Mouse (Mus musculus): ENCODE data around the gene Fam92b. TPM values are rescaled to one million over a fixed set of nuclear protein-coding genes. Genes with fewer than 3 reads are reported as not detected.

The Fam92b gene
- total RNA-seq, 1 experiment from 2014 or later, result not detected

GRCm38 (mm10) chr8:120169119-120169518 lies 8.1 kb downstream of the Fam92b start:
- ATAC-seq (replicated peaks in 1 of 2; ENCODE audit: insufficient read depth in 1 of 2, low FRiP score in 2 of 2, low TSS enrichment in 1 of 2, low read depth in 1 of 2, poor library complexity in 2 of 2, severe bottlenecking in 2 of 2), result no peak

GRCm38 (mm10) chr8:120167821-120168220 lies 9.4 kb downstream of the Fam92b start:
- ATAC-seq (replicated peaks in 1 of 2; ENCODE audit: insufficient read depth in 1 of 2, low FRiP score in 2 of 2, low TSS enrichment in 1 of 2, low read depth in 1 of 2, poor library complexity in 2 of 2, severe bottlenecking in 2 of 2), result no peak; a peak in 1 of 4 replicates

DNA sequence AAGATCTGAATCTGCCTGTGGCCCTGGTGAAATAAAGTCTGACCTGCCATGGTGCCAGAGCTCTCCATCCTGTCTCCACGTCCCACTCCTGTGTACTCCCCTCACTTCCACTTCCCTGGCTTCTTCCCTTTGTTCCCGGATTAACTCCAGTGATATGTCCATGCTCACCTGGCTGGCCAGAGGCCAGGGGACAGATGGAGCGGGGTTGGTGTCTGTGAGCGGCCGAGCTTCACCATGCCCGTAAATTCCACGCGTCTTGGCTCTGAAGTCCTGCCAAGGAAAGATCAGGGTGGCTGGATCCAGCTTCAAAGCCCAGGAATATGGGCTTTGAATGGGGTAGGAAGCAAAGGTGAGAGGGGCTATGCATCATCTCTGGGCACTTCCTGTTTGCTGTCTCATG lies 10.1 kb downstream of the Fam92b start:
- no peak for ATAC-seq (replicated peaks in 1 of 2; ENCODE audit: insufficient read depth in 1 of 2, low FRiP score in 2 of 2, low TSS enrichment in 1 of 2, low read depth in 1 of 2, poor library complexity in 2 of 2, severe bottlenecking in 2 of 2)

DNA sequence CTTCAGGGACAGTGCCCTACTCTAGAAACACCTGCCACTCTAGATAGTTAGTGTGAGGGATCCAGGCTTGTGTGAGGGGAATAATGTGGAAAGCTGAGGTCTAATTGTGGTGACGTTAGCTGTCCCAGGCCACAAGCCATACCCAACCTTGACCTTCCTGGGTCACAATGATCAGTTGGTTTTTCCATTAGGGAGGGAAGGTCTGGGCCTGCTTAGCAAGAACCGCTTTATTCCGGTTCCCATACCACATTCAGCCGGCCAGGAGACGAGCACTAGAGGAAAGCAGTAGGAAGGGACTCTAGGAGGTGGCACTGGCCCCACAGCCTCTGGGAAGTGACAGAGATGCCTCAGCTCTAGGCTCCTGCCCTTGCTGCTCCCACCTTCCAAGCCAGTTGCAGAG lies 13.2 kb downstream of the Fam92b start:
- no peak for ATAC-seq (replicated peaks in 1 of 2; ENCODE audit: insufficient read depth in 1 of 2, low FRiP score in 2 of 2, low TSS enrichment in 1 of 2, low read depth in 1 of 2, poor library complexity in 2 of 2, severe bottlenecking in 2 of 2)

DNA sequence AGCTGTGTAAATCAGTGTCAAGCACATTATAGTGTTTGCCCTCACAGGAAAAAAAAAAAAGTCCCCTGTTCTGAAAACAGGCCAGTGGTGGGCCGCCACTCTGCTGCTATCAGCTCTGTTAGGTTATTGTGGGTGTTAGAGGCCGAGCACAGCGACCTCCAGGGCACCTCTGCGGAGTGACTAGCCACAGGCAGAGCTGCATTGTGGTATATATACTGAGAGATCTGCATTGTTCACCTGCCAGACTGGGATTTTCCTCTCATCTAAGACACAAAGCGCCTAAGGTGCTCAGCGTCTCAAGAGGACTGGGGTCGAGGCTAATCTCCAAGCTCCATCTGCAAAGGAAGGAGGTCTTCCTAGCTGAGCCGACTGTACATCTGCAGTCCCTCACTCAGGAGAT lies 13.9 kb downstream of the Fam92b start:
- ATAC-seq (replicated peaks in 1 of 2; ENCODE audit: insufficient read depth in 1 of 2, low FRiP score in 2 of 2, low TSS enrichment in 1 of 2, low read depth in 1 of 2, poor library complexity in 2 of 2, severe bottlenecking in 2 of 2), result no peak

GRCm38 (mm10) chr8:120162404-120162752 lies 14.9 kb downstream of the Fam92b start:
- ATAC-seq (replicated peaks in 1 of 2; ENCODE audit: insufficient read depth in 1 of 2, low FRiP score in 2 of 2, low TSS enrichment in 1 of 2, low read depth in 1 of 2, poor library complexity in 2 of 2, severe bottlenecking in 2 of 2), result peak in 1 of 2 experiments; percentile 36; a peak in 2 of 4 replicates

DNA sequence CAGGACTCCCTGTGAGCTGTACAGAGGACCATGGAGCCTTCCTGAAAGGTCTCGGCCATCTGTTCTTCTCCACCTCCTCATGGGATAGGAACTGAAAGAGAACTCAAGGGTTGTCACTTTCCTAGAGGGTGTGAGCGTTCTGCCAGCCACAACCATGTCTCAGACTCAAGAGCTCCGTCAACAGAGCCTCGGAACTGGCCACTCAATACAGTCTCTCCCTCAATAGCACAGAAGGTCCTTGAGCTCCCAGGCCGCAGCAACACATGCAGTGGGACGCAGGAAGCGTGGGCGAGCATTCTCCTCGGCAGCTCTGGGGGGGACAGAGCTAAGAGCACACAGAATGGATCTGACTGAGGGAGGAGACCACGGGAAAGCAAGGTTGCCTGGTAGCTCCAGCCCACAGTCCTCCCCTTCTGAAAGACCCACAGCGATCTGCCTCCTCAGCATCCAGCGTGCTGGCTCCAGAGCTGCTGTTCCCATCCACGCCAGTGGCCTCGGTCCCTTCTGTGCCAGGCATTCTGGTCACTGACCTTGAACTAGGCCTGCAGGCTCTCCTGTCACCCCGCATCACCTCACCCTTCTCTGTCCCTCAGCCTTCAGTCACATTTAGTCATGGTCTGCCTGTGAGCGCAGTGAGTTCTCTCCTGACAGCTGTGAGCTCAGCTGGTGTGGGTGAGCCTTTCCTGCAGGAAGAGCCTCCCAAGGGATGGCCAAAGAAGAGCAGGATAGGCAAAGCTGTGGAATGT lies 15.4 kb downstream of the Fam92b start:
- ATAC-seq (replicated peaks in 1 of 2; ENCODE audit: insufficient read depth in 1 of 2, low FRiP score in 2 of 2, low TSS enrichment in 1 of 2, low read depth in 1 of 2, poor library complexity in 2 of 2, severe bottlenecking in 2 of 2), result no peak

DNA sequence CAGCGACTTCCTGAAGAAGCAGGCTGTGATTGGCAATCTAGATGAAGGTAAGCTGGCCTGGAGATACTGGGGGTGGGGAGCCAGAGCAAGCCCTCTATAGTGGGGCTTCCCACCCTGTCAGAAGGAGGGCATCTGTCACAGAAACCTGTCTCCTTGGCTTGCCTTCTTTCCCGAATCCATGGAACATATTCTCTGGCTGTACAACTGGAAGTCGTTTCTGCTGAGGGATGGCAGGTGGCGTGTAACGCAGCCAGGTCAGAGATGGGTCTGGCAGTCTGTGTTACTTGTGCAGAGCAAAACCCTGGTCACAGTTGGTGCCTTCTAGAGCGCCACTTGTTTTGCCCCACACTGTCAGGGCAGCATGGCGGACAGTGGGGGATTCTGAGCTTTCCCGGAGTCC lies 16.9 kb downstream of the Fam92b start:
- no peak for ATAC-seq (replicated peaks in 1 of 2; ENCODE audit: insufficient read depth in 1 of 2, low FRiP score in 2 of 2, low TSS enrichment in 1 of 2, low read depth in 1 of 2, poor library complexity in 2 of 2, severe bottlenecking in 2 of 2)

- peak; percentile 72 to 83 for ATAC-seq (replicated peaks in 1 of 2; ENCODE audit: insufficient read depth in 1 of 2, low FRiP score in 2 of 2, low TSS enrichment in 1 of 2, low read depth in 1 of 2, poor library complexity in 2 of 2, severe bottlenecking in 2 of 2)
Observed at GRCm38 (mm10) chr8:120152636-120153035, 24.6 kb downstream of the Fam92b start.

DNA sequence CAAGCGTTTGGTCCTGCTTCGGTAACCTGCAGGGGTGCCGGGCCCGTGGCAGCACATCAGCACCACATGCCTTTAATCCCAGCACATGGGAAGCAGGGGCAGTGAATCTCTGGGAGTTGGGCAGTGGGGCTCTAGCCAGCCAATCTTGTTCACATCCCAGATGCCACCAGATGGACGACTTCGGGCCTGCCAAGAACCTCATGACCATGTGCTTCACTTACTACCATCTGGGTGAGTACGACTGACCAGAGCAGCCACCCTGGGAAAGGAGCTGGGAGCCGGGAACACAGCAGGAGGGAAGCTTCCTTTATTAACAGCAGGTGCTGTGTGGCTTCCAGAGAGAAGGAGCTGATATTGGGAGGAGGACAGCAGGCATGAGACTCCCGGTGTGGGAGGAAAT lies 26.1 kb downstream of the Fam92b start:
- ATAC-seq (replicated peaks in 1 of 2; ENCODE audit: insufficient read depth in 1 of 2, low FRiP score in 2 of 2, low TSS enrichment in 1 of 2, low read depth in 1 of 2, poor library complexity in 2 of 2, severe bottlenecking in 2 of 2), result no peak

DNA sequence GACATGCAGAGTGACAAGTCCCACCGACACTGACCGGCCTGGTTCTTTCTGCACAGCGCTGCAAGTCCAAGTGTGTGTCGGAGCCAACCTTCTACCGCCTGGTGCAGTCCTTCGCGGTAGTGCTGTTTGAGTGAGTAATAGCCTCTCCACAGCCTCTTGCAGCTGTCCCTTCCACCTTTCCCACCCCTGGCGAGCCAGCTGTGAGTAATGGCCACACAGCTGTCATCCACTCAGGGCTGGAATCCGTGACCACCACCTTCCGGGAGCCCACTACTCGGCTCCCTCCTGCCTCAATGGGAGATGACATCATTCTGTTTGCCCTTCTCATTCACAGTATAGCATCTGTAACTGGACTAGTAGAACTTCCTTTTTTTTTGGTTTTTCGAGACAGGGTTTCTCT lies 27.2 kb downstream of the Fam92b start:
- ATAC-seq (replicated peaks in 1 of 2; ENCODE audit: insufficient read depth in 1 of 2, low FRiP score in 2 of 2, low TSS enrichment in 1 of 2, low read depth in 1 of 2, poor library complexity in 2 of 2, severe bottlenecking in 2 of 2), result no peak

DNA sequence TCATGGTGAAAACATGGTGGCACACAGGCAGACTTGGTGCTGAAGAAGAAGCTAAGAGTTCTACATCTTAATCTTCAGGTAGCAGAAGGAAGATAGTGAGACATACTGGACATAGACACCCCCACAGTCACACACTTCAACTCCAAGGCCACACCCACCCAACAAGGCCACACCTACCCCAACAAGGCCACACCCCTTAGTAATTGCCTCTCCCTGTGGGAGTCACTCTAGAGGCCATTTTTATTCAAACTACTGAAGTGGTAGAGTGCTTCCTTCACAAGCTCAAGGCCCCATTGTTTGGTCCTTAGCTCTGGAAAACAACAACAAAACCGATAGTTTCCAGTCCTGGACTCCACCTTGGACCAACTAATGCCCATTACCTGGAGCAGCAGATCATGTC lies 31.2 kb downstream of the Fam92b start:
- ATAC-seq (replicated peaks in 1 of 2; ENCODE audit: insufficient read depth in 1 of 2, low FRiP score in 2 of 2, low TSS enrichment in 1 of 2, low read depth in 1 of 2, poor library complexity in 2 of 2, severe bottlenecking in 2 of 2), result no peak

DNA sequence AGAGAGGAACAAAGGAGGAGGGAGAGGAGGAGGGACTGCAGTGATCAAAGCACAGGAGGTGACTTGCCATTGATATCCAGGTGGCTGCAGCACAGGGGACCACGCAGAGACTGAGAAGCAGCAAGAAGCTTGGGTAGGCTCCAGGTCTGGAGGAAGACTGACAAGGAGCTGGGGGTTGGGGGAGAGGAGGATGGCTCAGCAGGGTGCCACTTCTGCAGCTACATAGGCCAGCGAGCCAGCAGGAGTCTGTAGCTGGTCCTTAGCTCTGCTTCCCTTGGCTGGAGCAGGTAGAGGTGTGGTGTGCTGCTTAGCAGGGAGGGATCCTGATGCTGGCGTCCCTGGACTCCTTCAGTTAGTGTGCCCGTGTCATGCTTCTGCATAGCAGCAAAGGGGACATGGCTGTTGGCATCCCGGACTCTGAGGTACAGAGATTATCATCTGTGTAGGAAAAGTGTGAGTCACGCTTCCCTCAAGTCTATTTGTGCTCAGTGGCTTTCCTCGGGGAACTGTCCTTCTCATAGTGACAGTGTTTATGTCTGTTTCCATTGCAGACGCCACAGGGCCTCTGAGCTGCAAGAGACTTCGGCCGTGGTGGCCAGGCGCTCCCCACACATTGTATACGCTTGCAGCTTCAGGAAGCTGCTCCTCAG lies 32.5 kb downstream of the Fam92b start:
- no peak for ATAC-seq (replicated peaks in 1 of 2; ENCODE audit: insufficient read depth in 1 of 2, low FRiP score in 2 of 2, low TSS enrichment in 1 of 2, low read depth in 1 of 2, poor library complexity in 2 of 2, severe bottlenecking in 2 of 2)

GRCm38 (mm10) chr8:120143911-120144651 lies 33.2 kb downstream of the Fam92b start:
- no peak for ATAC-seq (replicated peaks in 1 of 2; ENCODE audit: insufficient read depth in 1 of 2, low FRiP score in 2 of 2, low TSS enrichment in 1 of 2, low read depth in 1 of 2, poor library complexity in 2 of 2, severe bottlenecking in 2 of 2)

- ATAC-seq (replicated peaks in 1 of 2; ENCODE audit: insufficient read depth in 1 of 2, low FRiP score in 2 of 2, low TSS enrichment in 1 of 2, low read depth in 1 of 2, poor library complexity in 2 of 2, severe bottlenecking in 2 of 2), result no peak
Observed at GRCm38 (mm10) chr8:120140769-120141168, 36.5 kb downstream of the Fam92b start.

DNA sequence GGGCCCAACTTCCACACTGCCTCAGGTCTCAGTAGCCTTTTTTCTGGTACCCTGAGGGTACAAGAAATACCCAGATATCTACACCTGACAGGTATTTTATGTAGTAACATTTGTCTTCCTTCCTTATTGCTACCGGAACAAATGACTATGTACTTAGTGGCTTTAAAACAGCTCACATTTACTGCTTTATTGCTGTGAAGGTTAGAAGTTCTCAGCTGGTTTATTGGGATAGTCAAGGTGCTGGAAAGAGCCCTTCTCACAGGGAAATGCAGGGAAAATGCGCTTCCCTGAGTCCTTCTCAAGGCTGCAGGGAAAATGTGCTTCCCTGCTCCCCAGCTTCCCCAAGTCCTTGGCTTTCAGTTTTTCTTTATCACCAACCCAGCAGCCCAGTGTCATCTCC lies 38.3 kb downstream of the Fam92b start:
- no peak for ATAC-seq (replicated peaks in 1 of 2; ENCODE audit: insufficient read depth in 1 of 2, low FRiP score in 2 of 2, low TSS enrichment in 1 of 2, low read depth in 1 of 2, poor library complexity in 2 of 2, severe bottlenecking in 2 of 2)

GRCm38 (mm10) chr8:120136618-120137017 lies 40.6 kb downstream of the Fam92b start:
- ATAC-seq (replicated peaks in 1 of 2; ENCODE audit: insufficient read depth in 1 of 2, low FRiP score in 2 of 2, low TSS enrichment in 1 of 2, low read depth in 1 of 2, poor library complexity in 2 of 2, severe bottlenecking in 2 of 2), result no peak

DNA sequence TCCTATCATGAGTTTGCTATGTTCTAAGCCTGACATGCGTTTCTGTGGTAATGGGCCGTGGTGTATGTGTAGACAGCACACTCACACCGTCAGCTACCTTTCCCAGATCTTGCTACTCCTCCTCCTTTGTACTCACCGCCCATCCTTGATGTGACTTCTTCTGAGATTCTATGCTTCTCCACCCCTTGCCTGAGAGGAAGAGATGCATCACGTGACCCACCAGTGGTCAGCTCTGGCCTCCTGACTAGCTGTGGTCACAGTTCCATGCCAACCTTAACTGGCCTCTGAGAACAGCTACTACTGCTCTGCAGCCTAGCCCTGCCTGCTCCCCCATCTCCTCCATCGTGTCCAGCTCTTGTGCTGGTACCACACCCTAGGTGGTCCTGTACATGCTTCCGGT lies 41.6 kb downstream of the Fam92b start:
- ATAC-seq (replicated peaks in 1 of 2; ENCODE audit: insufficient read depth in 1 of 2, low FRiP score in 2 of 2, low TSS enrichment in 1 of 2, low read depth in 1 of 2, poor library complexity in 2 of 2, severe bottlenecking in 2 of 2), result no peak
